Mouse (Mus musculus) ES-Bruce4 (cell line): Measurements from ENCODE around the gene Daglb.

Experiments
- CTCF ChIP-seq: IDR thresholded peaks from one replicate; pipeline ENCODE4 v1.8.1; 2011; ENCODE audit warnings: low read depth, low read length
- POLR2A ChIP-seq: IDR thresholded peaks from one replicate; pipeline ENCODE4 v1.8.1; 2011; ENCODE audit warnings: low read length; ENCODE audit not compliant: insufficient read depth

DNA sequence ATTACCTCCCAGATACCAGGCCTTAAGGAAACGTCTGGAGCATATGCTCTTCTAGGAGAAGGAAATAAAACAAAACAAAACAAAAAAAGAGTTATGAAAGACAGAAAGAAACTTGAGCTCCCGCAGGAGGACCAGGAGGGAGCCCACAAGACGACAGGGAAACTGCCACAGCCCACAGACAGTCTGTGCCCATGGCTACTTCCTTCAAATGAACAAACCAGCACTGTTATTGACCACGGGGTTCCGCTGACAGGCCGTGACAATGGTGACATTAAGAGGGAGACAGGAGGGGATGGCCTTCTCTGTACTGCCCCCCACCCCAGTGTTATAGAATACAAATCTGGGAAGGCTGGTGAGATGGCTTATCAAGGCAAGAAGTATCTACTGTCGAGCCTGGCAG, 66.3 kb downstream of the Daglb start:
- TF ChIP-seq CTCF = no peak
- no peak for TF ChIP-seq POLR2A
